Mouse (Mus musculus): ENCODE measurements around the gene Klre1. TPM values are rescaled to one million over a fixed set of nuclear protein-coding genes. Genes with fewer than 3 reads are reported as not detected.

The Klre1 gene
- not detected in 2 replicates for polyA plus RNA-seq (2012; ENCODE audit: insufficient read depth, insufficient read length, low replicate concordance, missing spikeins)

GRCm38 (mm10) chr6:129577605-129578004 lies at the start of gene Klre1:
Gene Klre1, plus strand, starts transcription at chr6:129577905.
- Histone ChIP-seq H3K4me3 (ENCODE audit: insufficient read depth, low read depth, low read length) (no peak within 1 kb of the TSS), H3K27ac (ENCODE audit: insufficient read depth, low read depth, low read length) (no peak within 1 kb of the TSS), H3K4me1 (ENCODE audit: control insufficient read depth, insufficient read depth, low read length) (no peaks in the 10 kb centered on the region)
- 93% methylated on average over 8 of the region's 8 CpGs for WGBS
- TF ChIP-seq POLR2A (IDR thresholded peaks at IDR 0.05; ENCODE audit: insufficient read depth, low read depth, low read length) (no peak), CTCF (IDR thresholded peaks at IDR 0.05; ENCODE audit: insufficient read depth, low read depth, low read length) (no peak)

- no peak overlapping the region for H3K4me3 ChIP-seq (ENCODE audit: insufficient read depth, low read depth, low read length)
- 85% methylated on average over 1 of the region's 1 CpGs for WGBS
- no peak overlapping the region for H3K27ac ChIP-seq (ENCODE audit: insufficient read depth, low read depth, low read length)
- TF ChIP-seq POLR2A (IDR thresholded peaks at IDR 0.05; ENCODE audit: insufficient read depth, low read depth, low read length) (no peak), CTCF (IDR thresholded peaks at IDR 0.05; ENCODE audit: insufficient read depth, low read depth, low read length) (no peak)
- H3K4me1 ChIP-seq (ENCODE audit: control insufficient read depth, insufficient read depth, low read length), result no peaks in the 10 kb centered on the region
These were observed 48.1 kb upstream of the Klre1 start for GRCm38 (mm10) chr6:129529605-129530004.

GRCm38 (mm10) chr6:129530261-129530660 lies 47.4 kb upstream of the Klre1 start:
- H3K27ac ChIP-seq (ENCODE audit: insufficient read depth, low read depth, low read length), result no peak overlapping the region
- H3K4me1 ChIP-seq (ENCODE audit: control insufficient read depth, insufficient read depth, low read length), result no peaks in the 10 kb centered on the region
- H3K4me3 ChIP-seq (ENCODE audit: insufficient read depth, low read depth, low read length), result no peak overlapping the region
- TF ChIP-seq POLR2A (IDR thresholded peaks at IDR 0.05; ENCODE audit: insufficient read depth, low read depth, low read length) (no peak), CTCF (IDR thresholded peaks at IDR 0.05; ENCODE audit: insufficient read depth, low read depth, low read length) (no peak)

GRCm38 (mm10) chr6:129532556-129532941 lies 45.2 kb upstream of the Klre1 start:
- WGBS, result 15% methylated on average over 7 of the region's 7 CpGs
- Histone ChIP-seq H3K4me1 (ENCODE audit: control insufficient read depth, insufficient read depth, low read length) (peaks cover 2% of the 10 kb centered on the region; the same call in 1 of the 2 replicates), H3K27ac (ENCODE audit: insufficient read depth, low read depth, low read length) (peak overlapping the region; percentile 99), H3K4me3 (ENCODE audit: insufficient read depth, low read depth, low read length) (peak overlapping the region; percentile 97)
- TF ChIP-seq POLR2A (IDR thresholded peaks at IDR 0.05; ENCODE audit: insufficient read depth, low read depth, low read length) (no peak), CTCF (IDR thresholded peaks at IDR 0.05; ENCODE audit: insufficient read depth, low read depth, low read length) (no peak)

- TF ChIP-seq CTCF (IDR thresholded peaks at IDR 0.05; ENCODE audit: insufficient read depth, low read depth, low read length) (no peak), POLR2A (IDR thresholded peaks at IDR 0.05; ENCODE audit: insufficient read depth, low read depth, low read length) (peak; percentile 33)
These were observed 44.5 kb upstream of the Klre1 start, which contains the start of gene Gabarapl1 for GRCm38 (mm10) chr6:129532942-129533860. Gene Gabarapl1, plus strand, starts transcription at chr6:129533160.

GRCm38 (mm10) chr6:129534057-129534456 lies 43.6 kb upstream of the Klre1 start:
- TF ChIP-seq POLR2A (IDR thresholded peaks at IDR 0.05; ENCODE audit: insufficient read depth, low read depth, low read length) (no peak), CTCF (IDR thresholded peaks at IDR 0.05; ENCODE audit: insufficient read depth, low read depth, low read length) (no peak)
- Histone ChIP-seq H3K4me3 (ENCODE audit: insufficient read depth, low read depth, low read length) (peak overlapping the region; percentile 97), H3K4me1 (ENCODE audit: control insufficient read depth, insufficient read depth, low read length) (peaks cover 2% of the 10 kb centered on the region; the same call in 1 of the 2 replicates), H3K27ac (ENCODE audit: insufficient read depth, low read depth, low read length) (peak overlapping the region; percentile 99)
- 4% methylated on average over 9 of the region's 9 CpGs for WGBS

More at GRCm38 (mm10) chr6:129532942-129533860, 44.5 kb upstream of the Klre1 start, which contains the start of gene Gabarapl1:
- H3K27ac ChIP-seq (ENCODE audit: insufficient read depth, low read depth, low read length), result peak within 1 kb of the TSS; percentile 99
- peak within 1 kb of the TSS; percentile 97 for H3K4me3 ChIP-seq (ENCODE audit: insufficient read depth, low read depth, low read length)
- H3K4me1 ChIP-seq (ENCODE audit: control insufficient read depth, insufficient read depth, low read length), result peaks cover 2% of the 10 kb centered on the region; the same call in 1 of the 2 replicates
- WGBS, result under 1% methylated on average over 55 of the region's 55 CpGs

GRCm38 (mm10) chr6:129534627-129535190 lies 43.0 kb upstream of the Klre1 start:
- 12% methylated on average over 4 of the region's 4 CpGs for WGBS
- peak overlapping the region; percentile 70 for H3K27ac ChIP-seq (ENCODE audit: insufficient read depth, low read depth, low read length)
- H3K4me1 ChIP-seq (ENCODE audit: control insufficient read depth, insufficient read depth, low read length), result peaks cover 5% of the 10 kb centered on the region; the same call in 1 of the 2 replicates
- H3K4me3 ChIP-seq (ENCODE audit: insufficient read depth, low read depth, low read length), result peak overlapping the region; percentile 97
- TF ChIP-seq CTCF (IDR thresholded peaks at IDR 0.05; ENCODE audit: insufficient read depth, low read depth, low read length) (no peak), POLR2A (IDR thresholded peaks at IDR 0.05; ENCODE audit: insufficient read depth, low read depth, low read length) (no peak)

GRCm38 (mm10) chr6:129535723-129536122 lies 42.0 kb upstream of the Klre1 start:
- TF ChIP-seq POLR2A (IDR thresholded peaks at IDR 0.05; ENCODE audit: insufficient read depth, low read depth, low read length), result no peak
- no peak for TF ChIP-seq CTCF (IDR thresholded peaks at IDR 0.05; ENCODE audit: insufficient read depth, low read depth, low read length)
- H3K4me3 ChIP-seq (ENCODE audit: insufficient read depth, low read depth, low read length), result peak overlapping the region; percentile 97
- no peak overlapping the region for H3K27ac ChIP-seq (ENCODE audit: insufficient read depth, low read depth, low read length)
- peaks cover 7% of the 10 kb centered on the region for H3K4me1 ChIP-seq (ENCODE audit: control insufficient read depth, insufficient read depth, low read length)
- 11% methylated on average over 4 of the region's 4 CpGs for WGBS

GRCm38 (mm10) chr6:129538555-129538954 lies 39.1 kb upstream of the Klre1 start:
- Histone ChIP-seq H3K4me1 (ENCODE audit: control insufficient read depth, insufficient read depth, low read length) (peaks cover 17% of the 10 kb centered on the region), H3K4me3 (ENCODE audit: insufficient read depth, low read depth, low read length) (no peak overlapping the region), H3K27ac (ENCODE audit: insufficient read depth, low read depth, low read length) (no peak overlapping the region)
- WGBS, result 80% methylated on average over 6 of the region's 6 CpGs
- TF ChIP-seq CTCF (IDR thresholded peaks at IDR 0.05; ENCODE audit: insufficient read depth, low read depth, low read length) (no peak), POLR2A (IDR thresholded peaks at IDR 0.05; ENCODE audit: insufficient read depth, low read depth, low read length) (no peak)

Measured in olfactory bulb, adult 2 months (tissue).